Mouse (Mus musculus): ENCODE data around the gene Map2k4. TPM values are rescaled to one million over a fixed set of nuclear protein-coding genes. Genes with fewer than 3 reads are reported as not detected.

Map2k4 gene
- polyA plus RNA-seq, 1 experiment, result 7.0 TPM

- H3K4me3 ChIP-seq (replicated peaks), result peak overlapping the region; percentile 92
Observed at GRCm38 (mm10) chr11:65806321-65806904, 18.3 kb upstream of the Map2k4 start.

GRCm38 (mm10) chr11:65801899-65802298, 13.8 kb upstream of the Map2k4 start:
- TF ChIP-seq GATA1 (IDR thresholded peaks at IDR 0.05; ENCODE audit: borderline replicate concordance, low read length), result no peak
- no peak for TF ChIP-seq FLI1 (IDR thresholded peaks at IDR 0.05; ENCODE audit: low read length)
- Histone ChIP-seq H3K27me3 (replicated peaks) (no peaks in the 10 kb centered on the region), H3K4me3 (replicated peaks) (no peak overlapping the region), H3K9me3 (0 out of 2 replicates have a peak, but pooled peaks cover 3% of the 10 kb centered on the region), H3K36me3 (replicated peaks; ENCODE audit: low read length) (no peaks in the 10 kb centered on the region), H3K4me1 (peaks cover 7% of the 10 kb centered on the region; the same call in 1 of the 2 replicates)

More at GRCm38 (mm10) chr11:65806321-65806904, 18.3 kb upstream of the Map2k4 start:
- TF ChIP-seq FLI1 (IDR thresholded peaks at IDR 0.05; ENCODE audit: low read length), result no peak
- TF ChIP-seq GATA1 (IDR thresholded peaks at IDR 0.05; ENCODE audit: borderline replicate concordance, low read length), result no peak
- peaks cover 37% of the 10 kb centered on the region for H3K4me1 ChIP-seq
- no peaks in the 10 kb centered on the region for H3K27me3 ChIP-seq (replicated peaks)
- no peaks in the 10 kb centered on the region for H3K36me3 ChIP-seq (replicated peaks; ENCODE audit: low read length)
- H3K9me3 ChIP-seq, result no peaks in the 10 kb centered on the region

- Histone ChIP-seq H3K4me1 (peaks cover 27% of the 10 kb centered on the region), H3K9me3 (0 out of 2 replicates have a peak, but pooled peaks cover 3% of the 10 kb centered on the region), H3K4me3 (replicated peaks) (no peak overlapping the region), H3K36me3 (replicated peaks; ENCODE audit: low read length) (no peaks in the 10 kb centered on the region), H3K27me3 (replicated peaks) (no peaks in the 10 kb centered on the region)
- TF ChIP-seq GATA1 (IDR thresholded peaks at IDR 0.05; ENCODE audit: borderline replicate concordance, low read length) (no peak), FLI1 (IDR thresholded peaks at IDR 0.05; ENCODE audit: low read length) (no peak)
Observed at GRCm38 (mm10) chr11:65795896-65796295, 7.8 kb upstream of the Map2k4 start.

- Histone ChIP-seq H3K9me3 (0 out of 2 replicates have a peak, but pooled peaks cover 3% of the 10 kb centered on the region), H3K27me3 (replicated peaks) (no peaks in the 10 kb centered on the region), H3K36me3 (replicated peaks; ENCODE audit: low read length) (no peaks in the 10 kb centered on the region), H3K4me3 (replicated peaks) (peak overlapping the region; percentile 84), H3K4me1 (peaks cover 35% of the 10 kb centered on the region)
- TF ChIP-seq GATA1 (IDR thresholded peaks at IDR 0.05; ENCODE audit: borderline replicate concordance, low read length), result no peak
Observed at GRCm38 (mm10) chr11:65794428-65795219, 6.5 kb upstream of the Map2k4 start.

- TF ChIP-seq GATA1 (IDR thresholded peaks at IDR 0.05; ENCODE audit: borderline replicate concordance, low read length) (no peak), FLI1 (IDR thresholded peaks at IDR 0.05; ENCODE audit: low read length) (no peak)
- no peaks in the 10 kb centered on the region for H3K27me3 ChIP-seq (replicated peaks)
- peak overlapping the region; percentile 94 for H3K4me3 ChIP-seq (replicated peaks)
- peaks cover 50% of the 10 kb centered on the region for H3K4me1 ChIP-seq
- H3K36me3 ChIP-seq (replicated peaks; ENCODE audit: low read length), result peaks cover 5% of the 10 kb centered on the region
- H3K9me3 ChIP-seq, result no peaks in the 10 kb centered on the region
Observed at GRCm38 (mm10) chr11:65787421-65788151, 511 bp downstream of the Map2k4 start.

GRCm38 (mm10) chr11:65786160-65786559, 1.9 kb downstream of the Map2k4 start:
- TF ChIP-seq GATA1 (IDR thresholded peaks at IDR 0.05; ENCODE audit: borderline replicate concordance, low read length), result no peak
- Histone ChIP-seq H3K9me3 (no peaks in the 10 kb centered on the region), H3K36me3 (replicated peaks; ENCODE audit: low read length) (peaks cover 11% of the 10 kb centered on the region), H3K27me3 (replicated peaks) (no peaks in the 10 kb centered on the region), H3K4me1 (peaks cover 43% of the 10 kb centered on the region), H3K4me3 (replicated peaks) (peak overlapping the region; percentile 20)

- H3K9me3 ChIP-seq, result no peaks in the 10 kb centered on the region
- H3K27me3 ChIP-seq (replicated peaks), result no peaks in the 10 kb centered on the region
- no peak for TF ChIP-seq GATA1 (IDR thresholded peaks at IDR 0.05; ENCODE audit: borderline replicate concordance, low read length)
- no peak for TF ChIP-seq FLI1 (IDR thresholded peaks at IDR 0.05; ENCODE audit: low read length)
- H3K4me3 ChIP-seq (replicated peaks), result no peak overlapping the region
- H3K4me1 ChIP-seq, result peaks cover 49% of the 10 kb centered on the region
- peaks cover 29% of the 10 kb centered on the region for H3K36me3 ChIP-seq (replicated peaks; ENCODE audit: low read length)
Observed at GRCm38 (mm10) chr11:65781596-65781995, 6.5 kb downstream of the Map2k4 start.

GRCm38 (mm10) chr11:65779578-65779977, 8.5 kb downstream of the Map2k4 start:
- Histone ChIP-seq H3K9me3 (no peaks in the 10 kb centered on the region), H3K27me3 (replicated peaks) (no peaks in the 10 kb centered on the region), H3K4me3 (replicated peaks) (no peak overlapping the region), H3K36me3 (replicated peaks; ENCODE audit: low read length) (peaks cover 24% of the 10 kb centered on the region), H3K4me1 (peaks cover 42% of the 10 kb centered on the region)
- no peak for TF ChIP-seq FLI1 (IDR thresholded peaks at IDR 0.05; ENCODE audit: low read length)
- no peak for TF ChIP-seq GATA1 (IDR thresholded peaks at IDR 0.05; ENCODE audit: borderline replicate concordance, low read length)

- H3K27me3 ChIP-seq (replicated peaks), result no peaks in the 10 kb centered on the region
- peaks cover 44% of the 10 kb centered on the region for H3K4me1 ChIP-seq
- H3K36me3 ChIP-seq (replicated peaks; ENCODE audit: low read length), result peaks cover 24% of the 10 kb centered on the region
- no peak overlapping the region for H3K4me3 ChIP-seq (replicated peaks)
- TF ChIP-seq FLI1 (IDR thresholded peaks at IDR 0.05; ENCODE audit: low read length), result no peak
- no peak for TF ChIP-seq GATA1 (IDR thresholded peaks at IDR 0.05; ENCODE audit: borderline replicate concordance, low read length)
- H3K9me3 ChIP-seq, result no peaks in the 10 kb centered on the region
Observed at GRCm38 (mm10) chr11:65779066-65779465, 9.0 kb downstream of the Map2k4 start.

All from megakaryocyte, embryonic 14.5 days (primary cell).